Mouse (Mus musculus) stomach, embryonic 15.5 days (tissue): ENCODE measurements around the gene Hspa5. TPM values are rescaled to one million over a fixed set of nuclear protein-coding genes. Genes with fewer than 3 reads are reported as not detected.
"Not testable (repeated sequence)": the region's sequence is repeated elsewhere in the genome, so short reads cannot be mapped to it uniquely, and the experiment has no call there.

Experiments
- ATAC-seq: fragments of 200-750 bp; cut with Nextera tagmentation; 2 replicates; pipeline ENCODE4 v1.8.0; 2017; ENCODE audit warnings: low read depth, moderate number of reproducible peaks, moderate TSS enrichment; ENCODE audit not compliant: insufficient read depth, low FRiP score
- H3K27ac ChIP-seq: fragments of 300-500 bp; sonication (generic); 2 replicates; pipeline ENCODE4 v1.5.1; 2015; ENCODE audit warnings: mild to moderate bottlenecking, inconsistent platforms
- H3K27me3 ChIP-seq: fragments of 300-500 bp; sonication (generic); replicated peaks from 2 replicates; pipeline ENCODE4 v1.6.1; 2015; ENCODE audit warnings: inconsistent platforms
- H3K36me3 ChIP-seq: fragments of 300-500 bp; sonication (generic); 2 replicates; pipeline ENCODE4 v1.6.1; 2015; ENCODE audit warnings: inconsistent platforms
- H3K4me1 ChIP-seq: fragments of 300-500 bp; sonication (generic); 2 replicates; pipeline ENCODE4 v1.6.1; 2015; ENCODE audit warnings: inconsistent platforms
- H3K4me2 ChIP-seq: fragments of 300-500 bp; sonication (generic); 2 replicates; pipeline ENCODE4 v1.6.1; 2015; ENCODE audit warnings: mild to moderate bottlenecking, inconsistent platforms
- H3K4me3 ChIP-seq: fragments of 300-500 bp; sonication (generic); replicated peaks from 2 replicates; pipeline ENCODE4 v1.5.1; 2015; ENCODE audit warnings: inconsistent platforms
- H3K9ac ChIP-seq: fragments of 300-500 bp; sonication (generic); 2 replicates; pipeline ENCODE4 v1.6.1; 2015; ENCODE audit warnings: inconsistent platforms
- H3K9me3 ChIP-seq: fragments of 300-500 bp; sonication (generic); 2 replicates; pipeline ENCODE4 v1.6.1; 2016; ENCODE audit warnings: inconsistent platforms
- WGBS: fragments of 180-500 bp; shearing (Covaris S2); methylation state at CpG from one replicate; pipeline ENCODE4 v1.1.7; 2015; 5-methylcytosine and 5-hydroxymethylcytosine counted together
- polyA plus RNA-seq: library from polyadenylated mRNA; unstranded; fragments of >200 nt; fragmentation: Nextera tagmentation; extraction: Ambion mirVana; gene quantifications from 2 replicates; pipeline ENCODE4 v1.2.1, GENCODE M21; 2015

The Hspa5 gene
- polyA plus RNA-seq, 1 experiment from 2014 or later, result 941 TPM

- 89% methylated on average over 4 of the region's 4 CpGs for WGBS
- H3K4me1 ChIP-seq, result peaks cover 27% of the 10 kb centered on the region
- H3K27me3 ChIP-seq, result no peaks in the 10 kb centered on the region
- no peak overlapping the region for H3K9ac ChIP-seq
- no peaks in the 10 kb centered on the region for H3K9me3 ChIP-seq
- peaks cover 42% of the 10 kb centered on the region for H3K36me3 ChIP-seq
- ATAC-seq, result no peak
- no peak overlapping the region for H3K27ac ChIP-seq
- peak overlapping the region; percentile 81 for H3K4me3 ChIP-seq
- H3K4me2 ChIP-seq, result peak overlapping the region; percentile 56
Observed at GRCm38 (mm10) chr2:34773673-34774072, 1.9 kb downstream of the Hspa5 start.

DNA sequence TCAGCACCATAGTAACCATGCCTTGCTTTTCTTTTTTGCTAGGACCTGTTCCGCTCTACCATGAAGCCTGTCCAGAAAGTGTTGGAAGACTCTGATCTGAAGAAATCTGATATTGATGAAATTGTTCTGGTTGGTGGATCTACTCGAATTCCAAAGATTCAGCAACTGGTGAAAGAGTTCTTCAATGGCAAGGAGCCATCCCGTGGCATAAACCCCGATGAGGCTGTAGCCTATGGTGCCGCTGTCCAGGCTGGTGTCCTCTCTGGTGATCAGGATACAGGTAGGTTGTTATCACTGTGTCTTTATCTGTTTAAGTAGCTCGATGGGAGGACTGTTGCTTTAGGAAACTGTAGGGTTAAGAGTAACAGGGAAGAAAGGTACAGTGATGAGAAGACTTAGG, 2.7 kb downstream of the Hspa5 start:
- Histone ChIP-seq H3K4me1 (peaks cover 27% of the 10 kb centered on the region), H3K36me3 (peaks cover 43% of the 10 kb centered on the region), H3K9me3 (no peaks in the 10 kb centered on the region), H3K9ac (peak overlapping the region; percentile 10; the same call in 1 of the 2 replicates), H3K4me2 (peak overlapping the region; percentile 56), H3K4me3 (peak overlapping the region; percentile 81), H3K27me3 (no peaks in the 10 kb centered on the region), H3K27ac (no peak overlapping the region)
- 89% methylated on average over 6 of the region's 6 CpGs for WGBS
- ATAC-seq, result no peak

- no peaks in the 10 kb centered on the region for H3K27me3 ChIP-seq
- H3K9me3 ChIP-seq, result no peaks in the 10 kb centered on the region
- ATAC-seq, result no peak
- no peak overlapping the region for H3K27ac ChIP-seq
- peaks cover 23% of the 10 kb centered on the region for H3K4me1 ChIP-seq
- 53% methylated on average over 1 of the region's 1 CpGs for WGBS
- H3K4me2 ChIP-seq, result peak overlapping the region; percentile 42; the same call in 1 of the 2 replicates
- no peak overlapping the region for H3K9ac ChIP-seq
- H3K36me3 ChIP-seq, result peaks cover 52% of the 10 kb centered on the region
- H3K4me3 ChIP-seq, result no peak overlapping the region
Observed at GRCm38 (mm10) chr2:34777237-34777868, 5.6 kb downstream of the Hspa5 start.

GRCm38 (mm10) chr2:34783064-34784020, 11.6 kb downstream of the Hspa5 start:
- Histone ChIP-seq H3K4me1 (no peaks in the 10 kb centered on the region), H3K9me3 (no peaks in the 10 kb centered on the region), H3K36me3 (peaks cover 31% of the 10 kb centered on the region), H3K27ac (no peak overlapping the region), H3K9ac (no peak overlapping the region), H3K4me2 (no peak overlapping the region), H3K4me3 (no peak overlapping the region), H3K27me3 (no peaks in the 10 kb centered on the region)
- WGBS, result 83% methylated on average over 14 of the region's 14 CpGs
- peak; percentile 92 for ATAC-seq

GRCm38 (mm10) chr2:34784085-34784484, 12.3 kb downstream of the Hspa5 start:
- no peak overlapping the region for H3K27ac ChIP-seq
- H3K4me1 ChIP-seq, result no peaks in the 10 kb centered on the region
- no peak overlapping the region for H3K4me3 ChIP-seq
- H3K4me2 ChIP-seq, result no peak overlapping the region
- no peaks in the 10 kb centered on the region for H3K27me3 ChIP-seq
- H3K9ac ChIP-seq, result no peak overlapping the region
- peaks cover 31% of the 10 kb centered on the region for H3K36me3 ChIP-seq
- no peaks in the 10 kb centered on the region for H3K9me3 ChIP-seq
- ATAC-seq, result no peak
- WGBS, result 87% methylated on average over 2 of the region's 2 CpGs

GRCm38 (mm10) chr2:34790282-34790681, 18.5 kb downstream of the Hspa5 start:
- no peaks in the 10 kb centered on the region for H3K27me3 ChIP-seq
- no peaks in the 10 kb centered on the region for H3K4me1 ChIP-seq
- H3K9ac ChIP-seq, result no peak overlapping the region
- no peak overlapping the region for H3K4me3 ChIP-seq
- H3K27ac ChIP-seq, result no peak overlapping the region
- ATAC-seq, result no peak
- no peaks in the 10 kb centered on the region for H3K9me3 ChIP-seq
- peaks cover 11% of the 10 kb centered on the region; the same call in 1 of the 2 replicates for H3K36me3 ChIP-seq
- no peak overlapping the region for H3K4me2 ChIP-seq
- 86% methylated on average over 8 of the region's 8 CpGs for WGBS

- 94% methylated on average over 2 of the region's 2 CpGs for WGBS
- not testable (repeated sequence) for H3K4me2 ChIP-seq, H3K4me1 ChIP-seq, H3K27me3 ChIP-seq, H3K4me3 ChIP-seq, H3K27ac ChIP-seq, ATAC-seq, H3K9ac ChIP-seq, H3K36me3 ChIP-seq, H3K9me3 ChIP-seq
Observed at GRCm38 (mm10) chr2:34792543-34792942, 20.8 kb downstream of the Hspa5 start.

DNA sequence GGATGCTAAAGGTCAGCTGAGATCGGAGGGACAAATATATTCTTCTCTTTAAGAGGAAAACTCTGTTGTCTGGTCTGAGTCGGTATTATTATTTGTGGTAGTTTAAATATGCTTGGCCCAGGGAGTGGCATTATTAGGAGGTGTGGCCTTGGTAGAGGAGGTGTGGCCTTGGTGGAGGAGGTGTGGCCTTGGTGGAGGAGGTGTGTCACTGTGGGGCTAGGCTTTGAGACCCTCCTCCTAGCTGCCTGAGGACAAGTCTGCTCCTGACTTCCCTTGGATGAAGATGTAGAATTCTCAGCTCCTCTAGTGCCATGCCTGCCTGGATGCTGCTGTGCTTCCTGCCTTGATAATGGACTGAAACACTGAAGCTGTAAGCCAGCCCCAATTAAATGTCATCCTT, 22.7 kb downstream of the Hspa5 start:
- no peak for ATAC-seq
- Histone ChIP-seq H3K4me1 (peaks cover 5% of the 10 kb centered on the region; the same call in 1 of the 2 replicates), H3K9ac (no peak overlapping the region), H3K4me2 (no peak overlapping the region), H3K27ac (no peak overlapping the region), H3K9me3 (no peaks in the 10 kb centered on the region), H3K4me3 (no peak overlapping the region), H3K27me3 (no peaks in the 10 kb centered on the region), H3K36me3 (0 out of 2 replicates have a peak, but pooled peaks cover 6% of the 10 kb centered on the region)
- WGBS, result 92% methylated on average over 2 of the region's 2 CpGs

GRCm38 (mm10) chr2:34795426-34795825, 23.7 kb downstream of the Hspa5 start:
- H3K36me3 ChIP-seq, result 0 out of 2 replicates have a peak, but pooled peaks cover 6% of the 10 kb centered on the region
- 88% methylated on average over 7 of the region's 7 CpGs for WGBS
- ATAC-seq, result no peak
- no peak overlapping the region for H3K9ac ChIP-seq
- no peaks in the 10 kb centered on the region for H3K9me3 ChIP-seq
- H3K4me3 ChIP-seq, result no peak overlapping the region
- no peaks in the 10 kb centered on the region for H3K27me3 ChIP-seq
- no peak overlapping the region for H3K4me2 ChIP-seq
- H3K27ac ChIP-seq, result no peak overlapping the region
- peaks cover 5% of the 10 kb centered on the region; the same call in 1 of the 2 replicates for H3K4me1 ChIP-seq

DNA sequence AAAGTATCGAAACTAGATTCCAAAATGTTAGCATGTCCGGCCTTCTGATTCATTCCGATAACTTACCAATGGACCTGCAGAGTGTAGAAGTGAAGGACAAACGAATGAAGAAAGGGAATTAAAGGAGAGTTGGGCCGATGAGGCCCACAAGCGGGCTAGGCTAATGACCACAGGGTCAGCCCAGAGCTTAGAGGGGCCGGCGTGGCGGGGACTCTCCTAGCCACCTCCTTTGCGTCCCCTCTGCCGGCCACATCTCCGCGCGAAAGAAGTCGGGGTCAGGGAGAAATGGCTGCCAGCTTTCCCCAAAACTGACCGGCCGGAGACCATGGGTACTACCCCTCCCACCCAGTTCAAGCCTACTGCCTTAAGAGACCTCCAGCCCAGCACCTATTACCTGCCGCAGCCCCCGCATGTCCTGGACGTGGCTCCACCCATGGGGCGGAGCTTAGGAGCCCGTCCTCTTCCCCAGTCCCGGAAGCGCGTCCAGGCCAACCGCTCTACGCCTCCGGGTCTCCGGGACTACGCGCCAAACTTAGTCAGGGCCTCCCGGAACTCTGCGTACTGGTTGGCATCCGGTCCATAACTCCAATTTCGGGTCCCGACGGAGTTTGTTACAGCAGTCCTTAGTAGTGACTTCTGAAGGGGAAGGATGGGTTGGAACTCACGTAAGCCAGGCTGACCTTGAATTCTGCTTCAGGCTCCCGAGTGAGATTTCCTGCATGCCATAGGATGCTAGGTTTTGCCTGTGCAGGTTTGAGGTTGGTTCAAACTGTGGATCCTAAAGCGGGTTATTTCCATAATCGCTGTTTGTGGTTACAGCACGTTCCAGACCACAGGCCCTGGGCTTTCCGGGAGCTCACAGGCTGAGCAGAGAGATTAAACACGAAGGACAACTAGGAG, 27.8 kb downstream of the Hspa5 start, which contains the start of gene Rabepk:
Rabepk (minus strand) TSS at position 556 of the 900 bp plus-strand sequence.
- 3% methylated on average over 44 of the region's 44 CpGs for WGBS
- Histone ChIP-seq H3K9me3 (no peaks in the 10 kb centered on the region), H3K9ac (peak within 1 kb of the TSS; percentile 51), H3K36me3 (no peaks in the 10 kb centered on the region), H3K27ac (peak within 1 kb of the TSS; percentile 80), H3K27me3 (no peaks in the 10 kb centered on the region), H3K4me1 (peaks cover 16% of the 10 kb centered on the region), H3K4me3 (peak within 1 kb of the TSS; percentile 81), H3K4me2 (peak within 1 kb of the TSS; percentile 76)
- peak; percentile 83 for ATAC-seq

- H3K27me3 ChIP-seq, result no peaks in the 10 kb centered on the region
- no peaks in the 10 kb centered on the region for H3K9me3 ChIP-seq
- H3K36me3 ChIP-seq, result no peaks in the 10 kb centered on the region
- peak overlapping the region; percentile 80 for H3K27ac ChIP-seq
- WGBS, result 78% methylated on average over 7 of the region's 7 CpGs
- peak overlapping the region; percentile 81; the same call in 1 of the 2 replicates for H3K4me3 ChIP-seq
- H3K9ac ChIP-seq, result no peak overlapping the region
- peaks cover 16% of the 10 kb centered on the region for H3K4me1 ChIP-seq
- peak overlapping the region; percentile 76 for H3K4me2 ChIP-seq
- no peak for ATAC-seq
Observed at GRCm38 (mm10) chr2:34800371-34800770, 28.6 kb downstream of the Hspa5 start.
